Mouse (Mus musculus) C2C12 (cell line): ENCODE results near the gene Abca7. TPM values are rescaled to one million over a fixed set of nuclear protein-coding genes. Genes with fewer than 3 reads are reported as not detected.
A peak's percentile ranks its signal among the peaks of the same experiment; 100 is the strongest.

Source experiments
- H3K27me3 ChIP-seq: one replicate; pipeline ENCODE4 v1.6.1; 2011; ENCODE audit not compliant: control insufficient read depth, insufficient read depth, insufficient read length
- H3K36me3 ChIP-seq: one replicate; pipeline ENCODE4 v1.6.1; 2011; ENCODE audit not compliant: control insufficient read depth, insufficient read depth
- H3K4me3 ChIP-seq: one replicate; pipeline ENCODE4 v1.5.1; 2011; ENCODE audit warnings: mild to moderate bottlenecking, control low read depth; ENCODE audit not compliant: poor library complexity, insufficient read depth, severe bottlenecking
- H3K79me2 ChIP-seq: one replicate; pipeline ENCODE4 v1.6.1; 2011; ENCODE audit not compliant: control insufficient read depth, insufficient read depth
- H3K79me3 ChIP-seq: one replicate; pipeline ENCODE4 v1.6.1; 2011; ENCODE audit warnings: low read depth, control low read depth
- H3ac ChIP-seq: one replicate; pipeline ENCODE3; 2011; ENCODE audit warnings: low read depth; ENCODE audit not compliant: control insufficient read depth, insufficient read length
- CEBPB ChIP-seq: IDR thresholded peaks from one replicate; pipeline ENCODE4 v1.6.1; 2011; ENCODE audit warnings: low read depth, mild to moderate bottlenecking, control low read depth, moderate library complexity
- CTCF ChIP-seq: IDR thresholded peaks from one replicate; pipeline ENCODE4 v1.5.1; 2011; ENCODE audit not compliant: control insufficient read depth, insufficient read depth, insufficient read length
- FOSL1 ChIP-seq: IDR thresholded peaks from one replicate; pipeline ENCODE4 v1.8.0; 2011; ENCODE audit warnings: mild to moderate bottlenecking, low read length; ENCODE audit not compliant: poor library complexity, insufficient read depth, severe bottlenecking
- MAX ChIP-seq: IDR thresholded peaks from one replicate; pipeline ENCODE4 v1.6.1; 2011; ENCODE audit warnings: mild to moderate bottlenecking, control low read depth
- MYOD1 ChIP-seq: IDR thresholded peaks from one replicate; pipeline ENCODE4 v1.6.1; 2011; ENCODE audit warnings: low read depth; ENCODE audit not compliant: control insufficient read depth, insufficient read length
- MYOG ChIP-seq: IDR thresholded peaks from one replicate; pipeline ENCODE4 v1.6.1; 2011; ENCODE audit not compliant: control insufficient read depth, insufficient read length; ENCODE audit errors: extremely low read depth
- USF1 ChIP-seq: IDR thresholded peaks from one replicate; pipeline ENCODE4 v1.6.1; 2011; ENCODE audit warnings: low read depth, mild to moderate bottlenecking, control low read depth, moderate library complexity
- polyA plus RNA-seq: library from polyadenylated mRNA; unstranded; fragments of >200 nt; fragmentation: generic; extraction: Trizol; gene quantifications from one replicate; pipeline ENCODE4 v1.2.1, GENCODE M21; 2012; ENCODE audit warnings: missing spikeins

Abca7 gene
- polyA plus RNA-seq, 1 experiment, result 10.7 TPM

DNA sequence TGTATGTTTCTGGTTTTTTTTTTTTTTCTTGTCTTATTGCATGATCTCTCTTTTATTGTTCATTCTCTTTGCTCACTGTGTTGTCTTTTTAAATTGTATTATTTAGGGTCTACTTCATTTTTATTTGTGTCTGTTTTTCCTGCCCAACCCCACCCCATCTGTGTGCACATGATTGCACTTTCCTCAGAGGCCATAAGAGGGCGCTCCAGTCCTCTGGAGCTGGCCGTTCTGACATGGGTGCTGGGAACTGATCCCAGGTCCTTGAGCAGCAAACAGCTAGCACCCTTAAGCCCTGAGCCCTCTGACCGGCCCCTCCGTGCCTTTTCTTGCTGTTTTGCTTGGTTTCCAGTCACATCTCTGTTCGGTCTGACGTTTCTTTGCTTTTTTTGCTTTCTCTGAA lies 4.7 kb upstream of the Abca7 start:
- H3K36me3 ChIP-seq, result peaks cover 54% of the 10 kb centered on the region

DNA sequence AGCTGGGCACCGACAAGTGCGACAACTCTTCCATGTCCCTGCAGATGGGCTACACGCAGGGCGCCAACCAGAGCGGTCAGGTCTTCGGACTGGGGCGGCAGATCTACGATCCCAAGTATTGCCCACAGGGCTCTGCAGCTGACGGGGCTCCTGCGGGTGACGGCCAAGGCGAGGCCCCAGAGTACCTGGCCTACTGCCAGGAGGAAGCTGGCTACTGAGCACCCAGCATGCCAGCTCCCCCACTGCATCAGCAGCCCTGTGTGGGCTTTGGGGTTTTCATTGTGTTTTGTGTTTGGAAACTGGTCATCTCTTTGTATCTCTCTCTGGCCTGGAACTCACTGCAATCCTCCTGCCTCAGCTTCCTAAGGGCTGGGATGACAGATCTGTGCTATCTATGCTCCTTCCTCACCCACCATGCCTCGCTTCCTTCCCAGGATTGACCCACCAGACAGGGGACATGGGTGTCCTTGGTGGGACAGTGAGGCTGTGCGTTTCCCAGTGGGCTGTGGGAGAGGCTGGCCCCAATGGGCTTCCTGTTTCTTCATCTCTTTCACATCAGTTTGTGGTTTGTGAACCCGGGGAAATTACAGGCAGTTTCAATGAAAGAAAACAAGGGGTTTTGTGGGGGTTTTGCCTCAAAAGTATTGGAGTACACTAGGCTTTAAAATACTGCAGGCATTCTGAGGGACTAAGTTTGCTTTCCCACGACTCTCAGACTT lies 1.7 kb upstream of the Abca7 start:
- peaks cover 41% of the 10 kb centered on the region for H3K79me2 ChIP-seq
- H3K36me3 ChIP-seq, result peaks cover 54% of the 10 kb centered on the region
- no peak overlapping the region for H3ac ChIP-seq
- H3K27me3 ChIP-seq, result no peaks in the 10 kb centered on the region
- H3K4me3 ChIP-seq, result no peak overlapping the region
- no peak for TF ChIP-seq MAX
- TF ChIP-seq USF1, result no peak
- no peak for TF ChIP-seq CTCF
- TF ChIP-seq MYOG, result no peak
- no peak for TF ChIP-seq CEBPB
- no peak for TF ChIP-seq MYOD1
- no peak for TF ChIP-seq FOSL1
- peaks cover 24% of the 10 kb centered on the region for H3K79me3 ChIP-seq

More for the DNA sequence above, 4.7 kb upstream of the Abca7 start:
- peaks cover 56% of the 10 kb centered on the region for H3K79me2 ChIP-seq
- H3ac ChIP-seq, result no peak overlapping the region
- H3K27me3 ChIP-seq, result no peaks in the 10 kb centered on the region
- H3K79me3 ChIP-seq, result peaks cover 34% of the 10 kb centered on the region
- TF ChIP-seq FOSL1 (no peak), MAX (no peak), MYOG (no peak)
- no peak overlapping the region for H3K4me3 ChIP-seq

DNA sequence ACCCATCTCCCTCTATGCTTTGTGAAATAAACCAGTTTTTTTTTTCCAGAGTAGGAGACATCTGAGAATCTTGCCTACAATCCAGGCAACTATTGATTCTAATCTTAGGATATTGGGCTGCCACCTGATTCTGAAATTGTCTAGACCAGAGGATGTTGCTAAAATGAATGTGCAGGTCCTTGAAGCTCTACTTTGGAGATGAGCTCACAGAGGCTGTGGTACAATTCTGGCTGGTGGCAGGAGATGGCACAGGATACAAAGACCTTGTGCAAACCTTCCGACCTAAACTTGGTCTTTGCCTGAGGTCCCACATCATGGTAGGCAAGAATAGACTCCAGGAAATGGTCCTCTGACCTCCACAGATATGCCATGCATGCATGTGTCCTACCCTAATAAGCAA lies 658 bp upstream of the Abca7 start:
- no peaks in the 10 kb centered on the region for H3K27me3 ChIP-seq
- H3K79me2 ChIP-seq, result peaks cover 30% of the 10 kb centered on the region
- no peak for TF ChIP-seq FOSL1
- no peak overlapping the region for H3K4me3 ChIP-seq
- H3K36me3 ChIP-seq, result peaks cover 53% of the 10 kb centered on the region
- H3ac ChIP-seq, result no peak overlapping the region
- H3K79me3 ChIP-seq, result peaks cover 17% of the 10 kb centered on the region

DNA sequence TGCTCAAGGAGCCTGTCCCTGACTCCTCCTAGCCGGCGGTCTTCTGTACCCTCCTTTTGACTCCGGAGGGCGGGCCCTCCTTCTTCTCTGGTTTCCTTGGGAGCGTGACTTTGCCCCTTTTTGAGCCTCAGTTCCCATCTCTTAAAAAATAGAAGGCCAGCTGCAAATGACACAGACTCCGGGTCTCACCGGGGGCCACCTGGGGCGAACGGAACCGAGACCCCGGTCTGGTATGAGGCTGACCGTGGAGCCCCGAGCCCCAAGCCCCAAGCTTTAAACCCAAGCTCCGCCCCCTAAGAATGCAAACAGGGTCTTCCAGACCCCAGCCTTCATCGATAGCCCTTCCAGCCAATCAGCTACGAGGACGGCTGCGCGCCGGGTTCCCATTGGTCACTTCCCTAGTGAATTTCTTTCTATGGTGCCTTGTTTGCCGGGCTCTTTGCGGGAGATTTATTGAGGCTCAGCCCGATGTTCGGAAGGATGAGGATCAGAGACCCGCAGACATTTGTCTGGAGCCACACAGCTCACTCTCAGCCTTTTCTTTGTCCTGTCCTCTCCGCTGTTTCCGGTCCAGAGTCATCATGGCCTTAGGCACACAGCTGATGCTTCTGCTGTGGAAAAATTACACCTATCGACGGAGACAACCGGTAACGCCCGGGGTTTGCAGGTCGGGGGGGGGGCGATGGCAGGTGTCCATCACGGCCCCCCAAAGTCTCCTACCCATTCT lies 903 bp downstream of the Abca7 start:
- Histone ChIP-seq H3K27me3 (no peaks in the 10 kb centered on the region), H3K4me3 (peak overlapping the region; percentile 66), H3K79me3 (peaks cover 2% of the 10 kb centered on the region), H3ac (peak overlapping the region; percentile 87), H3K36me3 (peaks cover 41% of the 10 kb centered on the region), H3K79me2 (peaks cover 14% of the 10 kb centered on the region)
- TF ChIP-seq MAX (peak; percentile 64), CTCF (no peak), CEBPB (no peak), MYOD1 (no peak)

DNA sequence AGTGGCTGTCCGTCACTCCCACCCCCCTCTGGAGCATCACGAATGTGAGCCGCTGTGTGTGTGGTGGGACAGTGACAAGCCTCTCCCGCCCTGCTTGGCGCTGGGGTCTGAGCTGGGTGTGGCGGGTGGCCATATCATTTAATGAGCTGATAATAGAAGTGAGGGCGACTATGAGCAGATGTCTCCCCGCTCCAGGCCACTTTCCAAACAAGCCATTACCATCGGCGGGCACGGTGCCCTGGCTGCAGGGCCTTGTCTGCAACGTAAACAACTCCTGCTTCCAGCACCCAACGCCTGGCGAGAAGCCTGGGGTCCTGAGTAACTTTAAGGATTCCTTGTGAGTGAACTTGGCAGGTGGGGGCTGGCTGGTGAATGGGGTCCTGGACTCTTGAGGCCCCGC lies 1.5 kb downstream of the Abca7 start:
- peaks cover 8% of the 10 kb centered on the region for H3K79me2 ChIP-seq
- peaks cover 34% of the 10 kb centered on the region for H3K36me3 ChIP-seq
- peak overlapping the region; percentile 66 for H3K4me3 ChIP-seq
- peaks cover 2% of the 10 kb centered on the region for H3K79me3 ChIP-seq
- H3K27me3 ChIP-seq, result no peaks in the 10 kb centered on the region
- no peak for TF ChIP-seq CEBPB
- no peak for TF ChIP-seq CTCF
- TF ChIP-seq MAX, result no peak
- TF ChIP-seq FOSL1, result no peak
- TF ChIP-seq USF1, result no peak
- TF ChIP-seq MYOG, result no peak
- no peak for TF ChIP-seq MYOD1
- H3ac ChIP-seq, result peak overlapping the region; percentile 47

DNA sequence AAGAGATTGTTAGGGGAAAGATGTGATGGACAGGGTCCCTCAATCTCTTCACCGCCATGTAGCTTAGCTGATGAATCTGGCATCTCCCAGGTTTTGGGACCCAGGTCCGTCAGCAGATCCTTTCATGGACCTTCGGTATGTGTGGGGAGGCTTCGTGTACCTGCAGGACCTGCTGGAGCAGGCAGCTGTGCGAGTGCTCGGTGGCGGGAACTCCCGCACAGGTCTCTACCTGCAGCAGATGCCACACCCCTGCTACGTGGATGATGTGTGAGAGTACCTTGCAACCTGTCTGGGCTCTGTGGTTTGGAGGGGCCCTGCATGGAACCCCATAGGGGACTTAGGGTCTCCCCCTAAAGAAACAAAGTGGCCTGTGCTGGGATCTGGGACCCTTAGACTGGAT lies 5.7 kb downstream of the Abca7 start:
- no peaks in the 10 kb centered on the region for H3K27me3 ChIP-seq
- no peaks in the 10 kb centered on the region for H3K79me3 ChIP-seq
- H3K79me2 ChIP-seq, result no peaks in the 10 kb centered on the region
- no peak overlapping the region for H3K4me3 ChIP-seq
- H3K36me3 ChIP-seq, result peaks cover 10% of the 10 kb centered on the region
- TF ChIP-seq CTCF, result no peak
- TF ChIP-seq FOSL1, result no peak
- TF ChIP-seq USF1, result no peak
- TF ChIP-seq MYOD1, result no peak
- no peak for TF ChIP-seq CEBPB
- no peak for TF ChIP-seq MYOG
- TF ChIP-seq MAX, result no peak
- no peak overlapping the region for H3ac ChIP-seq
